Mouse (Mus musculus): ENCODE results near the gene Tango2. TPM values are rescaled to one million over a fixed set of nuclear protein-coding genes. Genes with fewer than 3 reads are reported as not detected.

Gene Tango2
- total RNA-seq, 2 experiments from 2014 or later: 5.7 to 27.4 TPM

GRCm38 (mm10) chr16:18383756-18384155, 35.9 kb upstream of the Tango2 start:
- no peak for ATAC-seq (ENCODE audit: poor library complexity, severe bottlenecking)

- no peak for ATAC-seq (ENCODE audit: poor library complexity, severe bottlenecking)
These were observed 35.3 kb upstream of the Tango2 start for GRCm38 (mm10) chr16:18383045-18383726.

GRCm38 (mm10) chr16:18381621-18382258, 33.8 kb upstream of the Tango2 start:
- ATAC-seq (ENCODE audit: poor library complexity, severe bottlenecking): no peak

GRCm38 (mm10) chr16:18380495-18381063, 32.7 kb upstream of the Tango2 start:
- no peak for ATAC-seq (ENCODE audit: poor library complexity, severe bottlenecking)

GRCm38 (mm10) chr16:18379338-18380001, 31.6 kb upstream of the Tango2 start:
- ATAC-seq (ENCODE audit: poor library complexity, severe bottlenecking): no peak

GRCm38 (mm10) chr16:18378489-18378888, 30.6 kb upstream of the Tango2 start:
- no peak for ATAC-seq (ENCODE audit: poor library complexity, severe bottlenecking)

- ATAC-seq (ENCODE audit: poor library complexity, severe bottlenecking): no peak
These were observed 29.3 kb upstream of the Tango2 start for GRCm38 (mm10) chr16:18377203-18377602.

GRCm38 (mm10) chr16:18376297-18376954, 28.5 kb upstream of the Tango2 start:
- ATAC-seq (ENCODE audit: poor library complexity, severe bottlenecking): no peak

GRCm38 (mm10) chr16:18373632-18374031, 25.7 kb upstream of the Tango2 start:
- no peak for ATAC-seq (ENCODE audit: poor library complexity, severe bottlenecking)

- no peak for ATAC-seq (ENCODE audit: poor library complexity, severe bottlenecking)
These were observed 22.3 kb upstream of the Tango2 start for GRCm38 (mm10) chr16:18370197-18370596.

- no peak for ATAC-seq (ENCODE audit: poor library complexity, severe bottlenecking)
These were observed 18.9 kb upstream of the Tango2 start for GRCm38 (mm10) chr16:18366849-18367248.

- ATAC-seq (ENCODE audit: poor library complexity, severe bottlenecking): no peak
These were observed 15.0 kb upstream of the Tango2 start for GRCm38 (mm10) chr16:18362948-18363347.

GRCm38 (mm10) chr16:18360151-18360805, 12.4 kb upstream of the Tango2 start:
- no peak for ATAC-seq (ENCODE audit: poor library complexity, severe bottlenecking)

- ATAC-seq (ENCODE audit: poor library complexity, severe bottlenecking): no peak
These were observed 10.1 kb upstream of the Tango2 start for GRCm38 (mm10) chr16:18357977-18358376.

- no peak for ATAC-seq (ENCODE audit: poor library complexity, severe bottlenecking)
These were observed 9.1 kb upstream of the Tango2 start for GRCm38 (mm10) chr16:18356961-18357360.

- peak; percentile 53 for ATAC-seq (ENCODE audit: poor library complexity, severe bottlenecking)
These were observed 5.2 kb upstream of the Tango2 start for GRCm38 (mm10) chr16:18353106-18353505.

GRCm38 (mm10) chr16:18351313-18352055, 3.6 kb upstream of the Tango2 start:
- no peak for ATAC-seq (ENCODE audit: poor library complexity, severe bottlenecking)

- ATAC-seq (ENCODE audit: poor library complexity, severe bottlenecking): no peak
These were observed 1.9 kb upstream of the Tango2 start for GRCm38 (mm10) chr16:18349761-18350325.

- no peak for ATAC-seq (ENCODE audit: poor library complexity, severe bottlenecking)
These were observed 785 bp upstream of the Tango2 start for GRCm38 (mm10) chr16:18348601-18349175.

All from megakaryocyte, adult 5-6 weeks (primary cell).